Mouse (Mus musculus) A20 (cell line): ENCODE results near the gene Sart3.

Experiments
- DNase-seq: peaks from one replicate; pipeline ENCODE4 v3.0.0-alpha.2; 2011; ENCODE audit warnings: low read depth, low spot score

Gene Sart3

DNA sequence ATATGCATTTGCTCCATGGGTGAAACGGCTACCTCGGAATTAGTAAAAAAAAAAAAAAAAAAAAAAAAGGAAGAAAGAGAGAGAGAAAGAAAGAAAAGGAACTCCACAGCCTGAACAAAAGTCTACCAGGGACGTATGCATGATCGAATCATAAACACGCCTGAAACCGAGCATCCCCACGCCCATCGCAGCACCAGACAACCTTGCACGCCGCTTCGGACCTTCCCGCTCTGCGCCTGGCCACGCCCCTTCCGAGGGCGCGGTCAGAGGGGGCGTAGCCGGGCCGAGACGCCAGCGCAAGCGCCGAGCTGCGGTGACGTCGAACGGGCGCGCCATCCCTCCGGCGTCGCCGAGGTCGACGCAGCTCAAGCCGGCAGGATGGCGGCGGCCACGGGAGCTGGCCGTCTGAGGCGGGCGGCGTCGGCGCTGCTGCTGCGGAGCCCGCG is at the start of gene Sart3, which contains the start of gene Iscu:
Gene Sart3, minus strand, starts transcription at position 61 of the 446 bp plus-strand sequence.
Gene Iscu, plus strand, starts transcription at position 299 of the 446 bp plus-strand sequence.
- DNase-seq: peak; percentile 98

DNA sequence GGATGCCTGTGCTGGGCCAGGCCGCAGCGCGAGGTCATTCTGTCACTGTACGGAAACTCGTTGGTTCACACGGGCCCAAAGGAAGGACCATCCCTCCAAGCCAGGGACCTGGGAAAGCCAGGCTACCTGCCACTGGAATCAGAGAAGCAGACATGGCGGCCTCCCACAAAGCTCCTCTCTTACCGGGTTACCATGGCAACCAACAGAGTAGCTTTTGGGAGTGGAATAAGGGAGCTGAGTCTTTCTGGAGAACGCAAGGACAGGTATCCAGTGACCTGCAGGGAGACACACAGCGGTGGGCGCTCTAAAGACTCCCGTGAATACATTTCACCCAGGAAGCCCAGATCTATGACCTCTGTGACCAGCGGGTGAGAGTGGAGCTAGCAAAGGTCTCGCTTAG is 46.3 kb upstream of the Sart3 start:
- DNase-seq: no peak

DNA sequence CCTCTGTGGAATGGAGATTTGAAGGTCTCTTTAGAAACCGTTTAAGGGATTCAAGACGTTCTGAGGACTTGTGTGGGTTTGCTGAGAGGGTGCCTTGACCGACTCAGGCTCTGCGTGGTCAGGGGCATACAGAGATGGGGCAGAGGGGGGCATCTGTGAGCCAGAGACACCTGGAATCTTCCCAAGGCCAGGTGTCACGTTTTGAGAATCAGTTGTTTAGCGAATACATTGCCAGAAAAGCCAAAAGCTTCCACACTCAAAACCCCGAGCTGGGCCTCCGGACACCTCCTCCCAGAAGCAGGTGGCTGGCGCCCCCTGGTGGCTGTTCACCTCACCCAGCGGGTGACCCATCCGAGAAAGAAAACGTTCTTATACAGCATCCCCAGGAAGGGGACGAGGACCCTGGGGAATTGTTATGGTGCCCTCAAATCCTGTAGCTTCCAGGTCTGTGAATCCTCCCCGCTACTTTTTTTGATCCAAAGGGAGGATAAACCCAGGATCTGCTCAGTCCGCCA is 43.4 kb upstream of the Sart3 start:
- DNase-seq: peak; percentile 89

DNA sequence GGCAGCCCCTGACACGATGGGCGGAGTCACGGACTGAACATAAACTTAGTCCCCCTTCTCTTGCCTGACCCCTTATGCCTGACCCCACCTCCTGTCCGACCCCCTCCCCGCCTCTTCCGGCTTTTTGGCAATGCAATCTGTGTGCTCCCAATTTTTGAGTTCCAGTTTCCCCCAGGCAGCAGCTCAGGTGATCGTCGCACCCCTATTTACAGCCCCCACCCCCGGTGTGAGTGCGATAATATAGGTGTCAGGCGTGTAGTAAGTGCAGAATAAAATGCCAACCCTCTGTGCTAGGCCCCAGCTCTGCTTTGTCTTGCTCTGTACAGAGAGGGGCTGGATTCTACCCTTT is 42.7 kb upstream of the Sart3 start:
- DNase-seq: no peak

DNA sequence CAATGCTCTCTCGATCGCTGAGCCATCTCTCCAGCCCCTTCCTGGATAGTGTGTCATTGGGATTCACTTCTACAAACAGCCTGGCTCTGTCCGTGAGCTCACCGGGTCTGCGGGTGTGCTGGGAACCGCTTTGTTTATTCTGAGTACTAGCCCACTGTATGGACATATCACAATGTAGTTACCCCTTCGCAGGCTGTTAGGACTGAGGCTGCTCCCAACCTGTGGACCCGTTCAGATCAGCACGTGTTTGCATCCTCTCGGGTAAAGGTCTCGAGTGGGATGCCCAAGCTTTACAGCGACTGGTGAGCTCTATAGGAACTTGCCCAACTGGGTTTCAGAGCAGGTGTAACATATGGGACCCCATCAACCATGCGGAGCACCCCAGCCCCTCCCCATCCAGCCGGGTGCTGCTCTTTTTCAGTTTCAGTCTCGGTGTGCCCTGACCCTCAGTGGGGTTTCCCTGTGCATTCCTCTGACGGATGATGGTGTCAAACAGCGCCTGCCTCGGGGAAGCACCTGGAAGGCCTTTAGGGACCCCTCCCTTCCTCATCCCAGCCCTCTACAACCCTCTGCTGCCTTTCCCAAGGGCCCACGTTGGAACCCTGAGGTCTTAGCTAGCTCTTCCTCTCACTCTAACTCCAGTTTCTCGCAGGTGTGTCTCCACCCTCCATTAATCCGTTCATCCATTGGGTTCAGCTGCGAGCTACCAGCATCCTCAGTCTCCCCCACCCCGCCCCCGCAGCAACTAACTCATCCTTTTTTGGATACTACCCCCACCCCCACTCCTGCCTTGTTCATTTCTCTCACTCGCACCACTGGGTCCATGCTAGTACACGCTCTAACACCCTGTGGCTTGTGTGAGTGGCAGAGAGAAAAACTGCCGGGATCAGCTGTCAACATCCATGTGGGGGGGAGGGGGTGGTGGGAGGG is 42.1 kb upstream of the Sart3 start:
- peak; percentile 83 for DNase-seq

DNA sequence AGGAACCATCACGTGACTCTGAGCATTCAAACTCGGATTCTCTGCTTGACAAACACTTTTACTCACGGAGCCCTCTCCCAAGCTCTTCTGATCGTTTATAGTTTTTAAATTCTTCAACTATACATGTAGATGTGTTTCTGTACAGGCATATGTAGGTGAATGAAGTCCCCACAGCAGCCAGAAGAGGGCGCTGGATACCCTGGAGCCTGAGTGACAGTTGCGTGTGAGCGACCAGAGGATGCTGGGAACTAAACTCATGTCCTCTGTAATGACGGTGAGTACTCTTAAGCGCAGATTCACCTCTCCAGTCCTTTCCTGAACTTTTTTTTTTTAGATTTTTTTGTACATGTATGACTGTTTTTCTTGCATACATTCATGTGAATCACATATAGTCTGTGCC is 41.3 kb upstream of the Sart3 start:
- DNase-seq: peak; percentile 90

DNA sequence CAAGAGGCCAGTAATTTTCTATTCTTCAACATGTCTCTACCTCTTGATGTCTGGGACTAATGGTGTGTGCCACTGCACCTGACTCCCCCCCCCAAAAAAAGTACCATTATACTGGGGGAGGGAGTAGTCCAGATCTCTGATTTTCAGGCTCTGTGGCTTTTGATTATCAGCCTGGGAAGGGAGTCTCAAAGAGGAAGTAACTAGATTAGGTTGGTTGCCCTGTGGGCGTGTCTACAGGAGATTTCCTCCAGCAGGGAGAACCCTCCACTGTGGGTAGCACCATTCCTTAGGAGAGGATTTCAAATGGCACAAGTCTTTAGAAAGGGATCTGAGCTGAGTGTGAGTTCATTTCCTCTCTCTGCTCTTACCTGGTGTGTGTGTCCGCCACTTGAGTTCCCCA is 40.3 kb upstream of the Sart3 start:
- no peak for DNase-seq

DNA sequence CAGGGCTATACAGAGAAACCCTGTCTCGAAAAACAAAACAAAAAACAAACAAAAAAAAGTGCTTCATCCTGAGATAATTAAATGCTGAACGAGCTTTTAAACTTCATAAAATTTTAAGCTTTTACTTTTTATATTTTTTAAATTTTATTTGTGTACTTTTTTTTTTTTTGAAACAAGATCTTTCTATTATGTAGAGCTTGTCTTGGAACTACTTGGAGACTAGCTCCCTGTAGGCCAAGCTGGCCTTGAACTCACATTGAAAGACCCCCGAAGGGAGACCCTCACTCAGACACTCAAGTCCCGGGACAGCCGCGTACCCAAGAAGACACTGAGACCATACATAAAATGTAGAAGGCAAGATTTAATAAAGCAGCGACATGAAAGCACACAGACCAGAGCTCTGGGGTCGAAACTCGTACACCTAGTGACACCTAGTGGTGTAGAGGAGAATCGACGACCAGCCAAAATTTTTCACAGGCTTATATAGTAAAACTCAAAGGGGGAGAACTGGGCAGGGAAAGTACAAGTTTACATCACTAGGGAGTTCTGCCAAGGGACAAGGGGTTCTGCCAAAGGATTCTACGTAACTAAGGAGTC is 39.6 kb upstream of the Sart3 start:
- peak; percentile 52 for DNase-seq

DNA sequence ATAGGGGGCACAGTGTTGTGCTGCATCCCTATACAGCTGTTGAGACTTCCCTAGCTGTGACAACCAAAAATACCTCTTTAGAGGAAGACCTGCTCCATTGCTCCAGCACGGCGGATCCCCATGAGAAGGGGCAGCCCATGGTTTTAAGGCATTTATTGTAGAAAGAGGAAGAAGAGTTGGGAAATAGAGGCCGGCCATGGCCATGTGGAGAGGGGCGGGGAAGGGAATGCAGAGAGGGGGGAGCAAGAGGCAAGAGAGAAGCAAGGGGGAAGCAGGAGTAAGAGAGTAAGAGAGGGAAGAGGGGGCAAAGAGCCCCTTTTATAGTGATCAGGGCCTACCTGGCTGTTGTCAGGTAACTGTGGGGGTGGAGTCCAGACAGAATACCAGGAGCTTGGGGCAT is 37.8 kb upstream of the Sart3 start:
- no peak for DNase-seq

DNA sequence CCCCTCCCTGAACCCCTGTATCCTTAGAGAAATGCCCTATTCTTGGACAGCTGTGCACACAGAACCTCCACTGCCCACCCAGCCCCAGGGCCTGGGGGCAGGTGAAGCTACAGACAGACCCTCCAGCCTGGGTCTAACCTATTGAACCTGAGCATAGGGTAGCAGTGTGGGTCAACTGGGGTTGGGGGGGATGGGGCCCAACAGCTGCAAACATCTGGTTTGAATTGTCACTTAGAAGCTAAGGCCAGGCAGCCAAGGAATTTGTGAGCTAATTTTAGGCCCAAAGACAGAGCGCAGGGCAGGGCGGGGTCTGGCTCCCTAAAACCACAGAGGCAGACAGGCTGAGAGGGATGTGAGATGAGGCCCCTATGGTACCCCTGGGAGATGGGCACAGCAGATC is 35.9 kb upstream of the Sart3 start:
- DNase-seq: no peak

DNA sequence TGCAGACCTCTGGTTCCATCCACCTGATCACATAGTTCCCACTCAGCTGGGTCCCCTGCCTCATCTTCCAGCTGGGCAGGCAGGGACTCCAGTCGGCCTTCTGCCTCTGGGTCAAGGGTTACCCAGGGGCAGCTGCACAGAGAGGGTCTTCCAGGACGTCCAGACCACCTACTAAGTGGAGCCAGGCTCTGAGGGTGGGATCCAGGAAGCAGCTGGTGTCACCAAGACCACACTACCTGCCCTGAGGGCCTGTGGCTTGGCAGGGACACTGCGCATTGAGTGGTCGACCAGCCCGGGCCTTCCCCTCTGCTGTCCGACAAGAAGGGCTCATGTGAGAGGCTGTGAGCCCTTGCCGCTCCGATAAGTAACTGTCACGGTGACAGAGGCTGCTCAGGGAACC is 35.4 kb upstream of the Sart3 start:
- no peak for DNase-seq

DNA sequence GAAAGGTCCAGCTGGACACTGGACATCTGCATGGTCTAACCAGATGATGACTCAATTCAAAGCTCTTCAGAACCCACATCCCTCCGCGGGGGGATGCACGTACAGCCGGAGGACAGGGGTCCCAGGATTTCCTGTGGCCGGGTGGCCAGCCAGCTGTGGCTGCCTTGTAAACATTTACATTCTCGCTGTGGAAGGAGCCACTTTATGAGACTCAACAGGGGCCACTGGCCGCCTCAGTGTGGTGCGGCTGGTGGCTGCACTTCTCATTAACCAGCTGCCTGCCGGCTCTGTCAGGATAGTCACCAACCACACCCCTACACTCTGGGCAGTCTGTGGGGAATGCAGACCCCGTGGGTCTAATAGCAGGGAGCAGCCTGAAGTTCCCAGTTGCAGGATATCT is 34.1 kb upstream of the Sart3 start:
- no peak for DNase-seq

DNA sequence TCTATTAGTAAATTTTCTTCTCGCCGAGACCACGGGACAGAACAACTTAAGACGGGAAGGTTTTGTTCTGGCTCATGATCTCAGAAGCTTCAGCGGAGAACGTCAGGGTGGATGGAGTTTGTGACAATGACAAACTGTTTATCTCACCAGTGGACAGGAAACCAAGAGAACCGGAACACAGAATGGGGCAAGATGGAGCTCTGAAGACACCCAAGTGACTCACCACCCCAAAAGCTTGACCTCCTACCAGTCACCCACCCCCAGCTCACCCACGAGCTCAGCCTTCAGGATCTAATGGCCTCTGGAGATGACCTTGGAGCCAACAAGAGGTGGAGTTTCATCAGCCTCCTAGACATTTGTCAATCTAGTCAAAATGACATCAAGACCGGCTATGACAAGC is 33.0 kb upstream of the Sart3 start:
- no peak for DNase-seq

DNA sequence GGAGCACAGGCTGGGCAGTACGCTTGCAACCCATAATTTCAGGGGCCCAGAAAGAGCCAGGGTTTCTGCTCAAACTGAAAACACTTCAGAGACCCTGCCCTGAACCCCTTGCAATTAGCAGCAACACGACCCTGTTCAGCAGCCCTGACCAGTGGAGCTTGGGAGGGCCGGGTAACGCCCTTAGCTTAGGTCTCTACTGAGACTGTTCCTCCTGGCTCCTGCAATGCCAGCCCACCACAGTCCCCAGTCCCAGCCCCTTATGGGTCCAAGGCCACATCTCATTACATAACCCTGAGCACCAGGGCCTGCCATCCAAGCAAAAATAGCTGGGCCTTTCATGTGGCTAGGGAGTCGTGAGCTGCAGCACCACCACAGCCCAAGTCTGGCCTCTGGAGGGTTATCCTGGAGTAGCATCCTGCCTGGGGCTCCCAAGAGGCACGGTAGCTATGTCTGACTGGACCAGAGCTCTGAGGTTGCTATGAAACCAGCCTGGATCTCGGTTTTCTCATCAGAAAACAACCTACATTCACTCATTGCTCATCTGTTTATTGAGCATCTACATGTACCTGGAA is 32.2 kb upstream of the Sart3 start:
- no peak for DNase-seq

DNA sequence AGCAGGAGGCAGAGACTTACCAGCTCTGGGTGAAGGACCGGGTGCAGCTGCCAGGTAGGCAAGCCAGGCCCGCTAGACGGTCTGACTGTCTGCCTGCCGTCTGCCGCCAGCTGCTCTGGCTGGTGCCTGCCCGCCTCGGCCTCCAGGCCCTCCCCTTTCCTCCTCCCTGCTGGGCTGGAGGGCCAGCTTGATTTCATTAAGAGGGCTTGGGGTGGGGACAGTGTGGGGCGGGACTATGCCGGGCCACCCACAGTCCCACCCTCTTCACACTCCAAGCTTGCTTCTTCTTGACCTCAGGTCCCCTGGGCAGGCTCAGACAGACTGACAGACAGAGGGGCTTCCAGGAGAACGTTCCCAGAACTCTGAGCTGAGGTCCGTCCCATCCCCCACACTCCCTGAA is 28.0 kb upstream of the Sart3 start, which contains the start of gene Tmem119:
Gene Tmem119, minus strand, starts transcription at position 237 of the 400 bp plus-strand sequence.
- no peak for DNase-seq

DNA sequence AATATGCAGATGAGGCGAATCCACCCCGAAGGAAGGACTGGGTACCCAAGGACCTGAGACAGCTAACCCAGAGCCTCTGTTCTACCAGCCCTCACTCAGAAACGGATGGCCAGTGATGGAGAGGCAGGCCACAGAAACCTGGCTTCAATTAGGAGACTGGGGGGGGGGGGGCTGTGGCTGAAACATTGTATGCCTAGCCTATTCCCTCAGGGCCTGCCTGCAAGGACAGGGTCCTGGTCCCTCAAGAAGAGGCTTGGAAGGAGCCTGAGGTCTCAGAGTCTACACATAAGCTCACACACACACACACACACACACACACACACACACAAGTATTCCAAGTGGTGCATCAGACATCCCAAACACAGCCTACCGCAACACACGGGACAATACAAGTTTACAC is 27.4 kb upstream of the Sart3 start:
- DNase-seq: no peak

DNA sequence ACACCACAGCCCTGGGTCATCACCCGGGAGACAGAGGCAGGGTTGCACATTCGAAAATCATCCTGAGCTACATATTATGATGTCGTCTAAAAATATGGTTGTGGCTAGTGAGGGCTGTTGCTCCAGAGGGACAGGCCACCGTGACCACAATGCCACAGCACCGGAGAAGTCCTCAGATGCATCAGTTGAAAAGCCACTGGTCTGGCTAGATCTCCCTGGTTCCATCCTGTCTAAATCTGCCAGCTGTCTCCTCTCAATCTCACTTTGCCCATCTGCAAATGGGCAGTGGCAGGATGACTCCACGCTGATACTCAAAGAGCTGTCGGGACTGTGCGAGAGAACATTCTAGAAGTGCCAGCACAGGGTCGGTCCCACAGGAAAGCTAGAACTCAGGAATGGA is 26.2 kb upstream of the Sart3 start:
- DNase-seq: no peak

DNA sequence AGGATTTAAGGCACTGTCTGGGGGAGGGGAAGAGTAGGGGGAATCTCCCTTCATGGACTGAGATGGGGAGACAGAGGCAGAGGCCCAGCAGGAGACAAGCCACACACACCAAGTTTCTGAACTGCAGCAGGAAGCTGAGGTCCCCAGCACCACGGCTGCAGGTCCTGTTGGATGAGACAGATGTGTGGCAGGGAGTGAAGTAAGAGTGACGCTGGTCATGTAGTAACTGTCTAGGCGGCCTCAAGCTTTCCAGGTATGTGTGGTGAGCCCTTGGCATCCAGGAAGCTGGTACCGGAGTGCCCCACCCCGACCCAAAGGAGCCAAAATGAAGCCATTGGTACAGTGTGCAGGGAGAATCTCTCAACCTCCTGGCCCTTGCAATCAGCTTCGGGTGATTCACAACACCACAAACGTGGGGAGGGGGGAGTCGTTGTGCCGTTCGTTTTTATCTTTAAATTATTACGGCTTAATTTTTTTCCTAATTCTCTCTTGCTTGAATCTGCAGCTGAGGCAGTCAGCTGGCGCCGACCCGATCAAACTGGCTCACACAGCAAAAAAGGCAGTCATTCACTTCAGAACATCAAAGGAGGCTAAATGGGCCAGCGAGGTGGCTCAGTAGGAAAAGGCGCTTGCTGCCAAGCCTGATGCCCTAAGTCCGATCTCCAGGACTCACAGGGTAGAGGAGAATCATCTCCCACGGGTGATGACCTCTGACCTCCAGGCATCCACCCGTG is 25.0 kb upstream of the Sart3 start:
- DNase-seq: no peak

DNA sequence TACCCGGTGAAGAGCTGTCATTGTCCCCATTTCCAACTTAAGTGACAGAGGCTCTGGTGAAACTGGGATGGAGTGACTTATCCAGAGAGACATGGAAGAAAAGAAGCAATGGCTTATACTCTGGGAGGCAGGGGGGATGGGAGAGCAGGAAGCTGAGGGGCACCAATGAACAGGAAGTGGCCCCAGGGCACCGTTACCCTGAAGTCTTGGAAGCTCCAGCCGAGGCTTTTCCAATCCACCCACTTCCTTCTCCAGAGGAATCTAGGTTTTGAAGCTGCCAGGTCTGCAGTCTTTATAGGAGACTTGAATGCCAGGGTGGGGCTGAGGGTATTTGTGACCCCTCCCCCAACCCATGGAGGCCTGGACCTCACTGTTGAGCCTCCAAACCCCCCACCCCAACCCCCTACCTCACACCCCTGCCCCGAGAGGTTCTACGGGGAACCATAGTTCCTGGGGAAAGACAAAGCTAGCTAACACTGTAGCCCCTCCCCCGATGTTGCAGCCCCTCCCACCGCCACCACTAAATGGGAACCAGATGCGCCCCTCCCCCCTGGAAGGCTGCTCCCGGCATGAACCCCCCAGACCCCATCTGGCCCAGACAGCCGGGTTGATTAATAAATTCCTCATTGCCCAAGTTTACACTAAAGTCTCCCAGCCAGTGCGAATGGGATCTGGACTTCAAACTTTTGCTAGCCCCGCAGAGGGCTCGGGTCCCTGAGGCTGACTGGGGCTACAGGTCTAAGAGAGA is 24.3 kb upstream of the Sart3 start:
- DNase-seq: no peak

DNA sequence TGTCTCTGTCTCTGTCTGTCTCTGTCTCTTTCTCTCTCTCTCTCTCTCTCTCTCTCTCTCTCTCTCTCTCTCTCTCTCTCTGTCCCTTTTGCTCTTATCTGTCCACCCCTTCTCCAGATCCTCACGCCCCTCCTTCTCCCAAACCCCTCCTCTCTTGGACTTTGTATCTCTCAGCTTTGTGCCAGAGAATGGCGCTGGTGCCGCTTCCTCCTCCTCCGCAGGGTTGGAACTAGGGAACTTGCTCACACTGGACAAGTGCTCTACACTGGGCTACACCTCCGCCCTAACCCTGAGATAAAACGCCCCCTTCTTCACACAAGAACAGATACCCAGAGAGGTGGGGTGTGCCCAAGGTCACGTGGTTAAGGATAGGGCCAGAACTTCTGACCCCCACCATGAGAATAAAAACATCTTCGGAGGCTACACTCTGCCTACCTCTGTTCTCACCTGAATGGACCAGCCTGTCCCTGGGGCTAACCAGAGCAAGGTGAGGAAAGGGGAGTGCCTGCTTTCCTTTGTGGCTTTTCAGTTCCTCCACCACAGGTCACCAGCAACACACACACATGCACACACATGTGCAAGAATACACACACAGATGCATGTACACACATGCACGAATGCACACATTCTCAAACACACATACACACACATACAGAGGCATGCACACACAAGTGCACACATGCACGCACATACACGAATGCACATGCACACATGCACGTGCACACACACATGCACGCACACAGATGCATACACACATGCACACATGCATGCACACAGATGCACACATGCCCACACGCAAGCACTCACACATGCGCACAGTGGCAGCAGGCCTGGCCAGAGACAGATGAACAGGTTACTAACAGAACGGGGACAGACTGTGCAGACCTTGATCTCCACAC is 19.1 kb upstream of the Sart3 start:
- DNase-seq: no peak
